Mouse (Mus musculus) intestine, embryonic 15.5 days (tissue): ENCODE data around the gene Rplp0. TPM values are rescaled to one million over a fixed set of nuclear protein-coding genes. Genes with fewer than 3 reads are reported as not detected.
"Not testable (repeated sequence)": the region's sequence is repeated elsewhere in the genome, so short reads cannot be mapped to it uniquely, and the experiment has no call there.

Source experiments
- ATAC-seq: fragments of 200-750 bp; cut with Nextera tagmentation; 2 replicates; pipeline ENCODE4 v1.8.0; 2017; ENCODE audit warnings: moderate TSS enrichment, moderate library complexity
- H3K27ac ChIP-seq: fragments of 300-500 bp; sonication (generic); 2 replicates; pipeline ENCODE4 v1.5.1; 2015; ENCODE audit warnings: mild to moderate bottlenecking, inconsistent platforms
- H3K27me3 ChIP-seq: fragments of 300-500 bp; sonication (generic); replicated peaks from 2 replicates; pipeline ENCODE4 v1.6.1; 2015; ENCODE audit warnings: inconsistent platforms
- H3K36me3 ChIP-seq: fragments of 300-500 bp; sonication (generic); 2 replicates; pipeline ENCODE4 v1.6.1; 2015; ENCODE audit warnings: inconsistent platforms
- H3K4me1 ChIP-seq: fragments of 300-500 bp; sonication (generic); replicated peaks from 2 replicates; pipeline ENCODE4 v1.6.1; 2015; ENCODE audit warnings: inconsistent platforms
- H3K4me2 ChIP-seq: fragments of 300-500 bp; sonication (generic); replicated peaks from 2 replicates; pipeline ENCODE4 v1.6.1; 2015; ENCODE audit warnings: mild to moderate bottlenecking, inconsistent platforms
- H3K4me3 ChIP-seq: fragments of 300-500 bp; sonication (generic); replicated peaks from 2 replicates; pipeline ENCODE4 v1.5.1; 2015; ENCODE audit warnings: inconsistent platforms
- H3K9ac ChIP-seq: fragments of 300-500 bp; sonication (generic); 2 replicates; pipeline ENCODE4 v1.6.1; 2015; ENCODE audit warnings: inconsistent platforms
- H3K9me3 ChIP-seq: fragments of 300-500 bp; sonication (generic); 2 replicates; pipeline ENCODE4 v1.6.1; 2016; ENCODE audit warnings: inconsistent platforms
- WGBS: fragments of 180-500 bp; shearing (Covaris S2); methylation state at CpG from one replicate; pipeline ENCODE4 v1.1.7; 2015; 5-methylcytosine and 5-hydroxymethylcytosine counted together
- polyA plus RNA-seq: library from polyadenylated mRNA; unstranded; fragments of >200 nt; fragmentation: Nextera tagmentation; extraction: Ambion mirVana; gene quantifications from 2 replicates; pipeline ENCODE4 v1.2.1, GENCODE M21; 2015

Gene Rplp0
- 1,607 and 1,644 TPM in 2 replicates for polyA plus RNA-seq

DNA sequence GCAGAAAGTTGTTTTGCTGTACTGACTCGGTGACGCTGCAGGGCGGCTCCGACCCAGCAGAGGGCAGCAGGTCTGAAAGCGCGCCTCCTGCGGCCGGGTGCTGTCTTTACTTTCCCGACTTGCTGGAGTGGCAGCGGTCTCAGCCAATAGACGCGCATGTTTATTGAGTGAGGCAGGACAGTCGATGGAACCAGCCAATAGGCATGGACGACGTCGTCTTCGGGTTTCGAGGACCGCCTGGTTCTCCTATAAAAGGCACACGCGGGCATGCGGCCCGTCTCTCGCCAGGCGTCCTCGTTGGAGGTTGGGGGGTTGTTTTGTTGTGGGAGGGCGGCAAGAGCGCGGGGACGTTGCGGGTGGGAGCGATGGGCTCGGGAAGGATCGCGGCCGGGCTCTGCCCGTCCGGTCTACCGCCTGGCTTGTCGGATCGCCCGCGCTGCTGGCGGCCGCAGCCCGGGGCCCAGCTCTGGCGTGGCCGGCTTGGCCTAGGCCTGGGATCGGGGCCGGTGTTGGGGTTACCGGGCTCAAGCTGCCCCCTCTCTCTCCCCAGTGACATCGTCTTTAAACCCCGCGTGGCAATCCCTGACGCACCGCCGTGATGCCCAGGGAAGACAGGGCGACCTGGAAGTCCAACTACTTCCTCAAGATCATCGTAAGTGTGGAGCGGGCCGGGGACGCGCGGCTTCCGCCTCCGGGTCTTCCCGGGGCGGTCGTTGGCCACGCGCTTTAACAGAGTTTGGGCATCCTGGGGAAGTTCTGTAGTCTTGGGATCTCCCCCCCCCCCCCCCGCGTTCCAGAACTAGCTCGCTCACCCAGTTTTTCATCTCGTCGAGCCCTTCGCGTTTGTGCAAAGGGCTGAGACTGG is at the start of gene Rplp0:
Gene Rplp0 (plus strand): TSS at position 231 of the 865 bp plus-strand sequence.
- Histone ChIP-seq H3K9me3 (no peaks in the 10 kb centered on the region), H3K4me1 (peaks cover 19% of the 10 kb centered on the region; the same call in 1 of the 2 replicates), H3K9ac (peak within 1 kb of the TSS; percentile 99), H3K4me3 (peak within 1 kb of the TSS; percentile 93), H3K27ac (peak within 1 kb of the TSS; percentile 84), H3K27me3 (no peaks in the 10 kb centered on the region), H3K36me3 (peaks cover 27% of the 10 kb centered on the region), H3K4me2 (peak within 1 kb of the TSS; percentile 70)
- WGBS = under 1% methylated on average over 77 of the region's 78 CpGs
- ATAC-seq = peak; percentile 97

DNA sequence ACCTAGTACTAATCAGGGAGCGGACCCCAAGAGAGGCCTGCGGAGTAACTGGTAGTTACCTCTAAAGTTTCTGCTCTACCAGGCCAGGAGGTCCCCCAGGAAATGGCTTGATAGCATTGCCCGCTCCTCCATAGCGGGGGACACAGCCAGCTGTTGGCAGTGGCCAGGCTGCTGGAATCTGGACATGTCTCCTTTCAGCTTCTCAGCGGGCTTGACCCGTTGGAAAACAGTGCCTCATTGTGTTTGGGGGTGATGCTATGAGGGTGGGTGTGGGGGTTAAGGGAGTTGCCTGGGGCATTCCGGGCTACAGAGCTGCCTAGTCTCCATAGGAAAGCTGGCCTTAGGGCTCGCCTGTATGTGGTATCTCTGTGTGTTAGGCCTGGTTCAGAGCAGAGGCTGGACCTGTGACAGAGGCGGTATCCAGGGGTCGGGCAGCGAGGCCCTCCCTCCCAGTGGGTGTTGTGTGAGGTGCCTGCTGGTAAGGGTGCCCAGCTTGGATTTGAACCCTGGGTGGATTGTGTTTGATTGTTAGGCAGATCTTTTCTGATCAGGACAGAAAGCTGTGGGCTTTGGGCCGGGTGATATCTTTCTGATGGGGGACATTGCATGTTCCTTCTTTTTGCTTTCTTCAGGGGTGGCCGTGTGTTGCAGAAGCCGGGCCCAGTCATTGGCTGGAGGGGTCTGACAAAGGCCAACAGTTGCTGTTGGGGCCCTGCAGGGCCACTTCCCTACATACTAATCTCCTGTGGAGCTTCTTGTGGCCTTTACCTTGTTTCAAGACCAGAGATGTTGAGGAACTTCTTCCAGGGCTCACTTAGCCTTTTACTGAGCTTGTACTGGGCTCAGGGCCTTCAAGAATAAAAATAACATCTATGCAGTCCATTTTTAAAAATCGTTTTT is 49.2 kb upstream of the Rplp0 start:
- Histone ChIP-seq H3K4me1 (peaks cover 42% of the 10 kb centered on the region), H3K27ac (peak overlapping the region; percentile 19), H3K4me2 (peak overlapping the region; percentile 75), H3K36me3 (no peaks in the 10 kb centered on the region), H3K4me3 (no peak overlapping the region), H3K27me3 (no peaks in the 10 kb centered on the region), H3K9ac (peak overlapping the region; percentile 12), H3K9me3 (no peaks in the 10 kb centered on the region)
- 68% methylated on average over 15 of the region's 15 CpGs for WGBS
- ATAC-seq = no peak

DNA sequence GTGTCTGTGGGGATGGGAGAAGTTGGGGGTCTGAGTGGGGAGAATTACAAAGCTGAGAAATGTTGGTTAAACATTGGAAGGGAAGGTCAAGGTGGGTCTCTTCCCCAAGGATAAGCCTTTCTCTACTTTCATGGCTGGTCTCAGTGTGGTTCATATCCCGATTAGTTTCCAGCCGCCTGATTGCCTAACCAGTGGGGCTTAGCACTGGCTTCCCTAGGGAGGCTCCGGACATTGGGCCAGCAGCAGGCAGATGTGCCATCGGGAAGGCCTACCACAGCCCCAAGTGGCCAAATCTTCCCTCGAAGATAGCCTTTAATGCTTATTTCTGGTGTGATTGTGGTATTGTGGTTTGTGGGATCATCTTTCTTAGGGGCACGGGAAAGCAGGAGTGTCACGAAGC is 46.9 kb upstream of the Rplp0 start:
- Histone ChIP-seq H3K27me3 (no peaks in the 10 kb centered on the region), H3K4me2 (no peak overlapping the region), H3K36me3 (no peaks in the 10 kb centered on the region), H3K9me3 (no peaks in the 10 kb centered on the region), H3K4me3 (no peak overlapping the region), H3K27ac (no peak overlapping the region), H3K4me1 (peaks cover 50% of the 10 kb centered on the region), H3K9ac (no peak overlapping the region)
- 92% methylated on average over 7 of the region's 7 CpGs for WGBS
- ATAC-seq = no peak

DNA sequence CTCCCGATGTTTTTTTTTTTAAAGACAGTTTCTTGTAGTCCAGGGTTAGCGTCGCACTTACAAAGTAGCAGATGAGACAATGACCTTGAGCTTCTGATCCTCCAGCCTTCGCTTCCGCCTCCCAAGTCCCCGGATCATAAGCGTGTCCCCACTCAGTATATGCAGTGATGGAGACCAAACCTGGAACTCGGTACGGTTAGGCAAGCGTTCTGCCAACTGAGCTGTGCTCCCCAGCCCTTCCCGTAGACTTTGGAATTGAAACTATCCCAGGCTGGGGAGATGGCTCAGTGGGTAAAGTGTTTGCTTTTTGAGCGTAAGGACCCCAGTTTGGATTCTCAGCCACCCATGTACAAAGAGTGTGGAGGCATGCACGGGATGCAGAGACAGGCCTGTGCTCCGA is 46.0 kb upstream of the Rplp0 start:
- no peaks in the 10 kb centered on the region for H3K27me3 ChIP-seq
- no peak overlapping the region for H3K4me3 ChIP-seq
- 91% methylated on average over 14 of the region's 14 CpGs for WGBS
- H3K9ac ChIP-seq = no peak overlapping the region
- peaks cover 43% of the 10 kb centered on the region for H3K4me1 ChIP-seq
- no peak for ATAC-seq
- no peak overlapping the region for H3K4me2 ChIP-seq
- H3K9me3 ChIP-seq = no peaks in the 10 kb centered on the region
- H3K27ac ChIP-seq = no peak overlapping the region
- no peaks in the 10 kb centered on the region for H3K36me3 ChIP-seq

GRCm38 (mm10) chr5:115513721-115514120 is 45.5 kb upstream of the Rplp0 start:
- H3K4me2 ChIP-seq = no peak overlapping the region
- H3K4me3 ChIP-seq = no peak overlapping the region
- no peak overlapping the region for H3K9ac ChIP-seq
- no peak overlapping the region for H3K27ac ChIP-seq
- peaks cover 38% of the 10 kb centered on the region for H3K4me1 ChIP-seq
- no peak for ATAC-seq
- H3K9me3 ChIP-seq = no peaks in the 10 kb centered on the region
- no peaks in the 10 kb centered on the region for H3K27me3 ChIP-seq
- WGBS = 91% methylated on average over 16 of the region's 16 CpGs
- H3K36me3 ChIP-seq = no peaks in the 10 kb centered on the region

DNA sequence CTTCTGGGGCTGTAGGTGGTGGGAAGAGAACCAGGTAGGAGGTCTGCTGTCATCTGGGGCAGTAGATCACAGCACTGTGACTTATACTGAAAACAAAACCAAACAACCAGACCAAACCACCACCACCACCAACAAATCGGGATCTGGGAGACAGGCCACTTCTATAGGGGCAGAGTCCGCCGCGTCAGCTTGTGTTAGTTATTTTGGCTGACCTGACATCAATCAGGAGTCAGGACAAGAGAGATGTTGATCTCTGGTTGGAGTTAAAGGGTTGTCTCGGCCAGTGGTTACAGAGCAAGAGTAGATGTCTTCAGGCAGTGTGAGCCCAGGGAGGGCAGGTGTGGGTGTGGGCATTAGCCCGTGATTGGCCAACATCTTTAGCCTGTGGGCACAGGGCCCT is 44.9 kb upstream of the Rplp0 start:
- Histone ChIP-seq H3K4me1 (peaks cover 34% of the 10 kb centered on the region), H3K4me3 (no peak overlapping the region), H3K9ac (peak overlapping the region; percentile 24; the same call in 1 of the 2 replicates)

GRCm38 (mm10) chr5:115514896-115515587 is 44.2 kb upstream of the Rplp0 start:
- Histone ChIP-seq H3K27me3 (no peaks in the 10 kb centered on the region), H3K27ac (peak overlapping the region; percentile 83), H3K9ac (peak overlapping the region; percentile 24; the same call in 1 of the 2 replicates), H3K4me3 (peak overlapping the region; percentile 7; the same call in 1 of the 2 replicates), H3K4me1 (peaks cover 29% of the 10 kb centered on the region), H3K36me3 (no peaks in the 10 kb centered on the region), H3K4me2 (peak overlapping the region; percentile 37), H3K9me3 (no peaks in the 10 kb centered on the region)
- peak; percentile 62 for ATAC-seq
- WGBS = 30% methylated on average over 20 of the region's 20 CpGs

More for the DNA sequence above, 44.9 kb upstream of the Rplp0 start:
- 68% methylated on average over 6 of the region's 6 CpGs for WGBS
- H3K4me2 ChIP-seq = no peak overlapping the region
- ATAC-seq = no peak
- H3K9me3 ChIP-seq = no peaks in the 10 kb centered on the region
- peak overlapping the region; percentile 83 for H3K27ac ChIP-seq
- no peaks in the 10 kb centered on the region for H3K36me3 ChIP-seq
- no peaks in the 10 kb centered on the region for H3K27me3 ChIP-seq

DNA sequence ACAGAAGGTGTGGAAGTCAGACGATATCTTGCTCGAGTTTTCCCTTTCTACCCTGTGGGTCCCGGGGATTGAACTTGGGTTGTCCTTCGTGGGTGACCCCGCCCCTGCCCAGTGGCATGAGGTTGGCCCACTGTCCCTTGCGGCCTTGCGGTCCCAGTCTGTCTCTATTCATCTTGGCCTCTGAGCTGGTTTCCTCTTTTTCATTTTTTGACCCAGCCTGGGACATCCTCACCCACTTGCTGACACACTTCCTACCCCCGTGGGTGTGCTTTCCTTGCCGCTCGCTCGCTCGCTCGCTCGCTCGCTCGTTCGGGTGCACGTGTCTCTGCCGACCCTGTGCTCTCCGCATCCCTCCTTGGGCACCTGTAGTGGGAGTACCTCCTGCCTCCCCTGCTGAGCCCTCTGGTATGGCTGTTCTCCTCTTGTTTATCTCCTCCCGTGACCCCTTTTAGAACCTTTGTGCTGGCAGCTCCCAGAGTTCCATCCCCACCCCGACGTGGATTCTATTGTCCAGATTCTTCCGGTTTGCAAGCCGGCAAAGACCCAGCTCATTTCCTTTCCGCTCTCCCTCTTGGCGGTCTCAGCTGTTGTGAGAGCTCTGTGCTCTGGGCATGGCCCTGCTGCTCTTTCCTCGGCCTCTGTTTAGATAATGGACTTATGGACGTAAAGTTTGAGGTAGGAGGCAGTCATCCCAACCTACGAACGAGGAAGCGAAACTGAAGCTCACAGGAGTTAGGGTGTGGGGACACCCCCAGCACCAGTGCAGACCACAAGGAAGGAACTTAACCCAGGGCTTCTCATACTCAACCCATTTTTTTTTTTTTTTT is 43.0 kb upstream of the Rplp0 start:
- ATAC-seq = no peak
- H3K9ac ChIP-seq = no peak overlapping the region
- H3K4me1 ChIP-seq = peaks cover 37% of the 10 kb centered on the region
- H3K27me3 ChIP-seq = no peaks in the 10 kb centered on the region
- no peak overlapping the region for H3K4me3 ChIP-seq
- H3K4me2 ChIP-seq = no peak overlapping the region
- no peaks in the 10 kb centered on the region for H3K9me3 ChIP-seq
- 73% methylated on average over 32 of the region's 32 CpGs for WGBS
- no peaks in the 10 kb centered on the region for H3K36me3 ChIP-seq
- H3K27ac ChIP-seq = peak overlapping the region; percentile 44; the same call in 1 of the 2 replicates

- Histone ChIP-seq H3K27ac (0 out of 2 replicates have a peak overlapping the region, but pooled peaks have one; percentile 40), H3K9me3 (no peaks in the 10 kb centered on the region), H3K4me1 (peaks cover 43% of the 10 kb centered on the region), H3K27me3 (no peaks in the 10 kb centered on the region), H3K4me2 (no peak overlapping the region), H3K4me3 (no peak overlapping the region), H3K9ac (no peak overlapping the region), H3K36me3 (no peaks in the 10 kb centered on the region)
- no peak for ATAC-seq
- 82% methylated on average over 7 of the region's 7 CpGs for WGBS
Observed at GRCm38 (mm10) chr5:115516908-115517307, 42.4 kb upstream of the Rplp0 start.

DNA sequence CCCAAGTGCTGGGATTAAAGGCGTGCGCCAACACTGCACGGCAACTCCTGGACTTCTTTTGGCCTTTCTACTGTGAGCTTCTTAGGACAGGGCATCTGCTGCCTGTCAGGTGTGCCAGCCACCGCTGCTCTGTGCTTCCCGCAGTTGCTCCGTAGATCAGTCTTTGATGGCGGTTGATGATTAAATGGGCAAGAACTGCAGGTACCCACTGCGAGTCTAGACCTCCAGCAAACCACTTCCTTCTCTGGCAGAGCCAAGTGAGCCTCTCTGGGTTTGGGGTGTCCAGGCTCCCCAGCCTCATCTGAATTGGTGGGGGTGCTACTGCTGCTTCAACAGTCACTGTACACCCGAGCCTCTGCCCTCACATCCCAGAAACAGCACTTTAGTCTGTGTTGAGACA is 41.8 kb upstream of the Rplp0 start:
- Histone ChIP-seq H3K27me3 (no peaks in the 10 kb centered on the region), H3K9me3 (no peaks in the 10 kb centered on the region), H3K4me2 (no peak overlapping the region), H3K27ac (no peak overlapping the region), H3K4me1 (peaks cover 48% of the 10 kb centered on the region), H3K9ac (no peak overlapping the region), H3K36me3 (no peaks in the 10 kb centered on the region), H3K4me3 (no peak overlapping the region)
- 91% methylated on average over 9 of the region's 9 CpGs for WGBS
- no peak for ATAC-seq

GRCm38 (mm10) chr5:115518214-115518613 is 41.1 kb upstream of the Rplp0 start:
- H3K9me3 ChIP-seq, H3K4me3 ChIP-seq, ATAC-seq, H3K4me2 ChIP-seq, H3K27me3 ChIP-seq, H3K9ac ChIP-seq, H3K36me3 ChIP-seq, H3K27ac ChIP-seq: not testable (repeated sequence)
- peaks cover 55% of the 10 kb centered on the region for H3K4me1 ChIP-seq
- 99% methylated on average over 8 of the region's 8 CpGs for WGBS
